Mouse (Mus musculus): ENCODE measurements around the gene Dapl1. TPM values are rescaled to one million over a fixed set of nuclear protein-coding genes. Genes with fewer than 3 reads are reported as not detected.

The Dapl1 gene
- polyA plus RNA-seq, 1 experiment from 2014 or later, result 0.43 TPM

GRCm38 (mm10) chr2:59471051-59471948, 13.2 kb upstream of the Dapl1 start:
- peak overlapping the region; percentile 53 for H3K27ac ChIP-seq (ENCODE audit: poor library complexity, severe bottlenecking)
- H3K36me3 ChIP-seq, result no peaks in the 10 kb centered on the region
- H3K27me3 ChIP-seq (replicated peaks), result no peaks in the 10 kb centered on the region
- no peak overlapping the region for H3K9ac ChIP-seq
- peak; percentile 61; the same call in 1 of the 2 replicates for ATAC-seq (ENCODE audit: insufficient number of reproducible peaks, low FRiP score)
- peaks cover 25% of the 10 kb centered on the region; the same call in 1 of the 2 replicates for H3K4me1 ChIP-seq (replicated peaks)
- no peaks in the 10 kb centered on the region for H3K9me3 ChIP-seq (replicated peaks)
- H3K4me2 ChIP-seq, result no peak overlapping the region
- 53% methylated on average over 15 of the region's 15 CpGs for WGBS
- H3K4me3 ChIP-seq, result no peak overlapping the region

- no peak overlapping the region for H3K4me3 ChIP-seq
- no peaks in the 10 kb centered on the region for H3K9me3 ChIP-seq (replicated peaks)
- H3K9ac ChIP-seq, result no peak overlapping the region
- no peak overlapping the region for H3K27ac ChIP-seq (ENCODE audit: poor library complexity, severe bottlenecking)
- H3K36me3 ChIP-seq, result no peaks in the 10 kb centered on the region
- no peaks in the 10 kb centered on the region for H3K27me3 ChIP-seq (replicated peaks)
- peaks cover 19% of the 10 kb centered on the region; the same call in 1 of the 2 replicates for H3K4me1 ChIP-seq (replicated peaks)
- no peak overlapping the region for H3K4me2 ChIP-seq
- WGBS, result 74% methylated on average over 4 of the region's 4 CpGs
- ATAC-seq (ENCODE audit: insufficient number of reproducible peaks, low FRiP score), result no peak
These were observed 10.1 kb upstream of the Dapl1 start for GRCm38 (mm10) chr2:59474336-59474735.

GRCm38 (mm10) chr2:59485080-59485479, 627 bp downstream of the Dapl1 start:
- WGBS, result 79% methylated on average over 2 of the region's 2 CpGs
- Histone ChIP-seq H3K4me1 (replicated peaks) (peaks cover 3% of the 10 kb centered on the region), H3K27ac (ENCODE audit: poor library complexity, severe bottlenecking) (no peak overlapping the region), H3K9me3 (replicated peaks) (no peaks in the 10 kb centered on the region), H3K9ac (no peak overlapping the region), H3K4me3 (no peak overlapping the region), H3K27me3 (replicated peaks) (no peaks in the 10 kb centered on the region), H3K36me3 (no peaks in the 10 kb centered on the region), H3K4me2 (no peak overlapping the region)
- no peak for ATAC-seq (ENCODE audit: insufficient number of reproducible peaks, low FRiP score)

- Histone ChIP-seq H3K9ac (no peak overlapping the region), H3K4me1 (replicated peaks) (peaks cover 3% of the 10 kb centered on the region), H3K27me3 (replicated peaks) (no peaks in the 10 kb centered on the region), H3K4me3 (no peak overlapping the region), H3K36me3 (no peaks in the 10 kb centered on the region), H3K4me2 (no peak overlapping the region), H3K27ac (ENCODE audit: poor library complexity, severe bottlenecking) (no peak overlapping the region), H3K9me3 (replicated peaks) (no peaks in the 10 kb centered on the region)
- WGBS, result 62% methylated on average over 4 of the region's 4 CpGs
- no peak for ATAC-seq (ENCODE audit: insufficient number of reproducible peaks, low FRiP score)
These were observed 1.2 kb downstream of the Dapl1 start for GRCm38 (mm10) chr2:59485657-59486056.

GRCm38 (mm10) chr2:59486196-59486845, 1.9 kb downstream of the Dapl1 start:
- H3K9me3 ChIP-seq (replicated peaks), result no peaks in the 10 kb centered on the region
- H3K4me1 ChIP-seq (replicated peaks), result peaks cover 3% of the 10 kb centered on the region
- WGBS, result 68% methylated on average over 6 of the region's 6 CpGs
- no peak overlapping the region for H3K9ac ChIP-seq
- ATAC-seq (ENCODE audit: insufficient number of reproducible peaks, low FRiP score), result no peak
- H3K4me2 ChIP-seq, result no peak overlapping the region
- H3K27me3 ChIP-seq (replicated peaks), result no peaks in the 10 kb centered on the region
- H3K27ac ChIP-seq (ENCODE audit: poor library complexity, severe bottlenecking), result no peak overlapping the region
- H3K36me3 ChIP-seq, result no peaks in the 10 kb centered on the region
- H3K4me3 ChIP-seq, result no peak overlapping the region

GRCm38 (mm10) chr2:59488235-59488634, 3.8 kb downstream of the Dapl1 start:
- Histone ChIP-seq H3K4me1 (replicated peaks) (peaks cover 3% of the 10 kb centered on the region), H3K4me2 (no peak overlapping the region), H3K9me3 (replicated peaks) (no peaks in the 10 kb centered on the region), H3K27ac (ENCODE audit: poor library complexity, severe bottlenecking) (no peak overlapping the region), H3K36me3 (no peaks in the 10 kb centered on the region), H3K9ac (no peak overlapping the region), H3K27me3 (replicated peaks) (no peaks in the 10 kb centered on the region), H3K4me3 (no peak overlapping the region)
- WGBS, result 58% methylated on average over 2 of the region's 2 CpGs
- no peak for ATAC-seq (ENCODE audit: insufficient number of reproducible peaks, low FRiP score)

GRCm38 (mm10) chr2:59490353-59490752, 5.9 kb downstream of the Dapl1 start:
- H3K4me3 ChIP-seq, result no peak overlapping the region
- H3K4me1 ChIP-seq (replicated peaks), result no peaks in the 10 kb centered on the region
- no peak for ATAC-seq (ENCODE audit: insufficient number of reproducible peaks, low FRiP score)
- no peaks in the 10 kb centered on the region for H3K36me3 ChIP-seq
- H3K27me3 ChIP-seq (replicated peaks), result no peaks in the 10 kb centered on the region
- no peak overlapping the region for H3K27ac ChIP-seq (ENCODE audit: poor library complexity, severe bottlenecking)
- H3K9me3 ChIP-seq (replicated peaks), result no peaks in the 10 kb centered on the region
- 70% methylated on average over 7 of the region's 7 CpGs for WGBS
- no peak overlapping the region for H3K4me2 ChIP-seq
- no peak overlapping the region for H3K9ac ChIP-seq

GRCm38 (mm10) chr2:59493445-59494085, 9.1 kb downstream of the Dapl1 start:
- Histone ChIP-seq H3K27ac (ENCODE audit: poor library complexity, severe bottlenecking) (no peak overlapping the region), H3K4me3 (no peak overlapping the region), H3K9ac (no peak overlapping the region), H3K27me3 (replicated peaks) (no peaks in the 10 kb centered on the region), H3K4me2 (no peak overlapping the region), H3K36me3 (no peaks in the 10 kb centered on the region), H3K4me1 (replicated peaks) (peaks cover 8% of the 10 kb centered on the region; the same call in 1 of the 2 replicates), H3K9me3 (replicated peaks) (no peaks in the 10 kb centered on the region)
- WGBS, result 37% methylated on average over 13 of the region's 13 CpGs
- no peak for ATAC-seq (ENCODE audit: insufficient number of reproducible peaks, low FRiP score)

GRCm38 (mm10) chr2:59499146-59499545, 14.7 kb downstream of the Dapl1 start:
- peaks cover 16% of the 10 kb centered on the region for H3K4me1 ChIP-seq (replicated peaks)
- H3K36me3 ChIP-seq, result no peaks in the 10 kb centered on the region
- H3K9me3 ChIP-seq (replicated peaks), result no peaks in the 10 kb centered on the region
- no peak for ATAC-seq (ENCODE audit: insufficient number of reproducible peaks, low FRiP score)
- 73% methylated on average over 8 of the region's 8 CpGs for WGBS
- no peak overlapping the region for H3K4me2 ChIP-seq
- no peak overlapping the region for H3K27ac ChIP-seq (ENCODE audit: poor library complexity, severe bottlenecking)
- no peaks in the 10 kb centered on the region for H3K27me3 ChIP-seq (replicated peaks)
- H3K9ac ChIP-seq, result no peak overlapping the region
- H3K4me3 ChIP-seq, result no peak overlapping the region

GRCm38 (mm10) chr2:59499717-59500116, 15.3 kb downstream of the Dapl1 start:
- WGBS, result 85% methylated on average over 2 of the region's 2 CpGs
- H3K4me3 ChIP-seq, result no peak overlapping the region

GRCm38 (mm10) chr2:59509061-59509460, 24.6 kb downstream of the Dapl1 start:
- peaks cover 14% of the 10 kb centered on the region for H3K4me1 ChIP-seq (replicated peaks)
- H3K9me3 ChIP-seq (replicated peaks), result no peaks in the 10 kb centered on the region
- H3K36me3 ChIP-seq, result no peaks in the 10 kb centered on the region
- H3K27me3 ChIP-seq (replicated peaks), result no peaks in the 10 kb centered on the region
- WGBS, result 54% methylated on average over 4 of the region's 4 CpGs
- no peak overlapping the region for H3K4me3 ChIP-seq
- no peak overlapping the region for H3K27ac ChIP-seq (ENCODE audit: poor library complexity, severe bottlenecking)
- no peak for ATAC-seq (ENCODE audit: insufficient number of reproducible peaks, low FRiP score)
- no peak overlapping the region for H3K4me2 ChIP-seq
- no peak overlapping the region for H3K9ac ChIP-seq

More at GRCm38 (mm10) chr2:59499717-59500116, 15.3 kb downstream of the Dapl1 start:
- Histone ChIP-seq H3K9ac (no peak overlapping the region), H3K4me2 (no peak overlapping the region), H3K36me3 (no peaks in the 10 kb centered on the region), H3K9me3 (replicated peaks) (no peaks in the 10 kb centered on the region), H3K27ac (ENCODE audit: poor library complexity, severe bottlenecking) (no peak overlapping the region), H3K4me1 (replicated peaks) (peaks cover 16% of the 10 kb centered on the region), H3K27me3 (replicated peaks) (no peaks in the 10 kb centered on the region)
- no peak for ATAC-seq (ENCODE audit: insufficient number of reproducible peaks, low FRiP score)

Data from heart, embryonic 12.5 days (tissue).